Mouse (Mus musculus): ENCODE measurements around the gene Capns2. TPM values are rescaled to one million over a fixed set of nuclear protein-coding genes. Genes with fewer than 3 reads are reported as not detected.

Capns2 gene
- not detected for polyA plus RNA-seq (2014; fragmentation: Illumina TruSeq; extraction: RNeasy Lipid Tissue Mini Kit (QIAGEN cat#74804); ENCODE audit: low read depth, low replicate concordance)

DNA sequence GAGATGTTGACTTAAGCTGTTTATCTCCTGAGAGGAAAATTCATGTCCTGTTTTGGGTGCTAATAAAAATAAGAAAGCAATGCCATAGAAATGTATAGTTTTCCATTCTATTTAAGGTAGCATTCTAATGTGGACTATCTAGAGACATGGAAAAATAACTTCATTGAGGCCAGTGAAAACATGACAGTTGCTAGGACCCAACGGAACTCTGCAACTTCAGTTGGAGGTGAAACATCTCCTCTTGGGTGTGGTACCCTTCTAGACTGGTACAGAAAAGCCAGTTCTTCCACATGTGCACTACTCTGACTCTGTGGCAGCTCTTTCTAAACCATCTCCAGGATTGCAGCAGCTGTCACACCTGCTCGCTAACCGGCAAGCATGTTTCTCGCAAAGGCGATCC, at the start of gene Capns2:
Gene Capns2, plus strand, starts transcription at position 301 of the 400 bp plus-strand sequence.

DNA sequence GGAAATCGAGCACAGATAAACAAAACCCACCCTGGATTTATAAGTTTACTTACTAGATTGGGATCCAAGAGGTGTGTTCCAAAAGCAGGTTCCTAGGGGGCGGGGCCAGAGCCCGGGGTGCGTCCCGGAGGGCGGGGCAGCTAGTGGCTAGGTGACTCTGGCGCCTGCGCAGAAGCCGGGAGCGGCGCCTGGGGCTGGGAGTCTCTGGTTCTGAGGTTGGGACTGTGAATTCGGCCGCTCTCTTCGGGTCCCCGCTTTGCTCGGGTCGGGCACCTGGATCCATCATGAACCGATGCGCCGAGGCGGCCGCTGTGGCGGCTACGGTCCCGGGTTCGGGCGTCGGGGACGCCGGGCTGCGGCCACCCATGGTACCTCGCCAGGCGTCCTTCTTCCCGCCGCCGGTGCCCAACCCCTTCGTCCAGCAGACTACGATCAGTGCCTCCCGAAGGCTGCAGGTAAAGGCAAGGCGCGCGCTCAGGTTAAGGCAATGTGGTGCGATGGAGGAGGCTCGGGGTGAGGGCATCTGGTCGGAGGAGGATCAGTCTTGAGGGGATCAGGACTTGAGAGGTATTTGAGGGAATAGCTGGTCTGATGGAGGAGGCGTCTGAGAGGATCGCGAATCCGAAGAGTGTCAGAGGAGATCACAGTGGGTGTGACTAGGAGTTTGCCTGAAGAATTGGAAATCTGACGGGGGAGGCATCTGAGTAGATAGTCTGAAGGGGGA, 45.9 kb upstream of the Capns2 start, which contains the start of gene Lpcat2:
Gene Lpcat2, plus strand, starts transcription at position 169 of the 724 bp plus-strand sequence.

Other genes with a start within 250 kb of the Capns2 start
- not detected for gene Irx6, start 227.1 kb upstream of the Capns2 start, polyA plus RNA-seq (2014; fragmentation: Illumina TruSeq; extraction: RNeasy Lipid Tissue Mini Kit (QIAGEN cat#74804); ENCODE audit: low read depth, low replicate concordance)
- 3.8 TPM for gene Mmp2, start 74.1 kb upstream of the Capns2 start, polyA plus RNA-seq (2014; fragmentation: Illumina TruSeq; extraction: RNeasy Lipid Tissue Mini Kit (QIAGEN cat#74804); ENCODE audit: low read depth, low replicate concordance)
- 2.2 TPM for gene Lpcat2, start 46.1 kb upstream of the Capns2 start, polyA plus RNA-seq (2014; fragmentation: Illumina TruSeq; extraction: RNeasy Lipid Tissue Mini Kit (QIAGEN cat#74804); ENCODE audit: low read depth, low replicate concordance)
- gene Slc6a2, start 58.7 kb downstream of the Capns2 start, polyA plus RNA-seq (2014; fragmentation: Illumina TruSeq; extraction: RNeasy Lipid Tissue Mini Kit (QIAGEN cat#74804); ENCODE audit: low read depth, low replicate concordance): 9.0 TPM
- gene Ces1a, start 146.8 kb downstream of the Capns2 start, polyA plus RNA-seq (2014; fragmentation: Illumina TruSeq; extraction: RNeasy Lipid Tissue Mini Kit (QIAGEN cat#74804); ENCODE audit: low read depth, low replicate concordance): not detected
- gene Ces1b, start 178.6 kb downstream of the Capns2 start, polyA plus RNA-seq (2014; fragmentation: Illumina TruSeq; extraction: RNeasy Lipid Tissue Mini Kit (QIAGEN cat#74804); ENCODE audit: low read depth, low replicate concordance): not detected
- not detected for gene Ces1c, start 229.9 kb downstream of the Capns2 start, polyA plus RNA-seq (2014; fragmentation: Illumina TruSeq; extraction: RNeasy Lipid Tissue Mini Kit (QIAGEN cat#74804); ENCODE audit: low read depth, low replicate concordance)